Mouse (Mus musculus): ENCODE results near the gene Alg14.

DNA sequence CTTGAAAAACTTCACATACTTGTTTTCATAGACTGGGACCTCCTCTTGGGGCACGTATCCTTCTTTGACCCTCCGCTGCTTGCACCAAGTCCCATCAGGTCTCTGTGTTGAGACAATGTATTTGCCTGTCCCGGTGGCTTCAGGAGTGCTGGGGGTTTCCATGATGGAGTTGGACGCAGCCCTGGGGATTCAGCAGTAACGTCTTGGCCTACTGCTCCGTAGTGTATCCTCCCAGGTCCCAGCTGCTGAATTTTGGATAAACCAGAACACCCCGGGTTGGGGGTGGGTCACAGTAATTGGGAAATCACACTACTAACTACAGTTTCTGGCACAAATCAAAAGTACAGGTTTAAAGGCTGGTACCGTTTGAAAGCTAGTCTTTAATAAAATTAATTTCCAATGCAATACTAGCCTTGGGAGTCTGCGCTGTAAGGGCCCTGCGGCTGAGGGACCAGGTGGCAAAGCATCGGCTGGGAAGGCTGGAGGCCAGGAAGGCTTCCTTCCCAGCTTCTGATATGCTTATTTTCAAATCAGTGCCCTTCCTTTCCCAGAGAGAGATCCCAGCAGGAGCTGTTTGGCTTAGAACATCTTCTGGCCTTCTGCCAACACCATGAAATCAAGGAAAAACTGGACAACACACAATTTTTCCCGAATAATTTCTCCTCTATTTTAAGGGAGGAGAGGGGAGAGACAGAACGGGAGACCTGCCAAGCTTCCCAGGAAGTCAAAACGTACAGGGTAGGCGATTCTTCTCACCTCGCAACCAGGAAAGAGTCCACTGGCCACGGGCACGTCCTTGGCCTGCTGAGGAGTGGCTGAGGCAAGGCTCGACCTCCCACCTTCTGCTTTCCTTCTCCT, 40.8 kb upstream of the Alg14 start:
- no peak for TF ChIP-seq CTCF (IDR thresholded peaks at IDR 0.05; ENCODE audit: extremely low read depth, insufficient read length, insufficient replicate concordance, low read depth, low read length)
- TF ChIP-seq POLR2A (IDR thresholded peaks at IDR 0.05; ENCODE audit: low read depth, low read length), result no peak

All from small intestine, adult 2 months (tissue).